Mouse (Mus musculus) testis, adult 2 months (tissue): ENCODE data around the gene Zfp654.

Source experiments
- CTCF ChIP-seq: fragments of 200-500 bp; IDR thresholded peaks from 2 replicates; pipeline ENCODE4 v1.5.1; 2012; ENCODE audit warnings: low read depth, mild to moderate bottlenecking, inconsistent platforms, low read length, moderate library complexity; ENCODE audit not compliant: control insufficient read depth, insufficient read depth, insufficient replicate concordance
- POLR2A ChIP-seq: fragments of 200-500 bp; IDR thresholded peaks from 2 replicates; pipeline ENCODE4 v1.6.1; 2012; ENCODE audit warnings: low read depth, mild to moderate bottlenecking, inconsistent platforms, low read length, moderate library complexity; ENCODE audit not compliant: control insufficient read depth

DNA sequence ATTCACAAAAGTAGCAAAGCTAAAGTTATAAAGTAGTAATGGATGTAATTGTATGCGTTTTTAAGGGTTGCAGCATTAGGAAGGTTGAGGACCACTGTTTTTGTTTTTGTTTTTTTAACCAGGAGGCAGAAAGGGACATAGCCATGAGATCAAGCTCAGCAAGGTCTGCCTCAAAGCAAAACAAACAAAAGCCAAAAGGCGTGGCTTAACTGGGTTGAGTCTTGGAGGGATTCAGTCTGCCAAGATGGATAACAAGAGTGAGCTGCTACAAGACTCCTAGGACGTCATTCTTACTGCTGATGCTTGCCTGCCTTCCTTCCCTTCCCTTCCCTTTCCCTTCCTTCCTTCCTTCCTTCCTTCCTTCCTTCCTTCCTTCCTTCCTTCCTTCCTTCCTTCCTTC, 20.8 kb upstream of the Zfp654 start:
- TF ChIP-seq CTCF (no peak), POLR2A (no peak)
